Mouse (Mus musculus): Measurements from ENCODE around the gene Cntln.

The Cntln gene

DNA sequence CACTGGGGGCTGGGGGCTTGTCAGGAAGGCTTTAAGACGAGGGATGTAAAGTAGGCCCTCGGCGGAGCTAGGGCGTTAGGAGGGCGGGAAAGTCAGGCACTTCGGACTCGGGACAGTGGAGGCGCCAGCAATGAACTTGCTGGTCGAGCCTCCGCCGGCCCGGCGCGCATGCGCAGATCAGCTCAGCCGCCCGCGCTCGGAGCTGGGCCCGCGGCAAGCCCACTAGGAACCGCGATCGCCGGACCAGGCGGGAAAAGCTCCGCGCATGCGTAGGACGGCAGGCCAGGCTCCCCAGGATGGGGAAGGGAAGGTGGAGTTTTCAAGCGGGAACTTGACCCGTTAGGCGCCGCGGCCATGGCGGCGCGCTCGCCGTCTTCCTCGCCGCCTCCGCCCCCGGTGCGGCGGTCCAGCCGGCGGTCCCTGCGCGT, at the start of gene Cntln:
Gene Cntln, plus strand, starts transcription at position 199 of the 428 bp plus-strand sequence.
- peak; percentile 87 to 88 for DNase-seq (ENCODE audit: low spot score in 2 of 2)

GRCm38 (mm10) chr4:84836979-84837378, 47.1 kb upstream of the Cntln start:
- DNase-seq (ENCODE audit: low spot score in 2 of 2) = no peak

DNA sequence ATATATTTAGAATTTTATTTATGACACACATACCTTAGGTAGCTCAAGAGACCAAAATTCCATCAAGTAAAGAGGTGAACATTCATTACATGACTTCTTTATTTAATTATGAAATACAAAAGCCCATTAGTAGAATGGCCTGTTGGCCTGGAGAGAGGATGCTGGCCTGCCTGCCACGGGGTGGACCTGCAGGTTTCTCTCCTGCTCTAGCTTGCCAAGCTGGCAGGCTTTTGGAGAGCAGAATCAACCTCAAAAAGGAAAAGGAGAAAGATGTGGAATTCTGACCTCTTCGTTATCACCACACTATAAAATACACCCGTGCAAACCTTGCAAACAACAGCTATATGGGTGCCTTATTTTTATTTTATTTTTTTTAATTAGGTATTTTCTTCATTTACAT, 45.6 kb upstream of the Cntln start:
- DNase-seq (ENCODE audit: low spot score in 2 of 2) = no peak

DNA sequence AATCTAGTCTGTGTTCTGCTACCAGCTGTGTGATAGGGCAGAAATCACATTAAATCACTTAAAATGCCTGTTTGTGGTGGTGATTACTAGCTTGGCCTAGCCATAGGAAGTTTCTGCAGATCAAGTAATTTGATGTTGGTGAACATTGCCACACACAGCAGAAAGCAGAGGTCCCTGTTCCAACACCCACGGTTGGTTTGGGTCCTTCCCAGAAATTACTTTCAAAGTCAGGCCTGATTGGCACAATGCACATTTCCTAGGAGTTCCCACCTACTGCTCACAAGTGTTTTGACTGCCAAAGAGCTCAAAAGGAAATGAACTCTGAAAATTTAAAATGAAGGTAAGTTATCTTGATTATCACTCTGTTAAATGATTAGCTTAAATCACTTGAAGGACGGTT, 44.6 kb upstream of the Cntln start:
- DNase-seq (ENCODE audit: low spot score in 2 of 2) = no peak

DNA sequence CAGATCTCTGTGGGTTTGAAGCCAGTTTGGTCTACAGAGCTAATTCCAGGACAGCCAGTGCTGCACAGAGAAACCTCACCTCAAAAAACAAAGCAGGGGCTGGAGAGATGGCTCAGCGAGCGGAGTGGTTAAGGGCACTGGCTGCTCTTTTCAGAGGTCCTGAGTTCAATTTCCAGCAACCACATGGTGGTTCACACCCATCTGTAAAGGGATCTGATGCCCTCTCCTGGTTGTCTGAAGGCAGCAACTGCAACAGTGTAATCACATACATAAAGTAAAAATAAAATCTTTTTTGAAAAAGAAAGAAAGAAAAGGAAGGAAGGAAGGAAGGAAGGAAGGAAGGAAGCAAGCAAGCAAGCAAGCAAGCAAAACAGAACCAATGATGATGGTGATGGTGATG, 26.5 kb upstream of the Cntln start:
- DNase-seq (ENCODE audit: low spot score in 2 of 2) = no peak

- DNase-seq (ENCODE audit: low spot score in 2 of 2) = peak; percentile 30
These were observed 7.8 kb upstream of the Cntln start for GRCm38 (mm10) chr4:84876347-84876746.

DNA sequence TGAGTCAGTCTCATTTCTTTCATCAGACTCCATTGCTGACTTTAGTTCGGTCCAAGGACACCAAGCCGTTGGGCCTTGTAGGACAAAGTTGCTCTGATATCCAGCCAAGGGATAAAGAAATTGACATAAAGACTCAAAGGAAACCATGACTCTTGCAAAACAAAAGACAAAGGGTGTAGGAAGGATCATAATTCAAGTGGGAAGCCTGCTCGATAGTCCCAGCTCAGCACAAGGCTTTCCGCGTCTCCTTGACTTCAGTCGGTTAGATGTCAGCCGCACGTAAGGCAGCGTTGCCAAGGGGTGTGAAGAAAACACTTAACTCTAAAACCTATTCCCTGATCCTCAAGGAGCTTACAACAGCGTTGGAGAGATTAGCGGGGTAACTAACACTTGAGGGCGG, 463 bp upstream of the Cntln start:
- no peak for DNase-seq (ENCODE audit: low spot score in 2 of 2)

- DNase-seq (ENCODE audit: low spot score in 2 of 2) = peak; percentile 4 to 17
These were observed 596 bp downstream of the Cntln start for GRCm38 (mm10) chr4:84884539-84885270.

GRCm38 (mm10) chr4:84885271-84885540, 1.1 kb downstream of the Cntln start:
- DNase-seq (ENCODE audit: low spot score in 2 of 2) = no peak

- DNase-seq (ENCODE audit: low spot score in 2 of 2) = no peak
These were observed 34.3 kb downstream of the Cntln start for GRCm38 (mm10) chr4:84918393-84918792.

DNA sequence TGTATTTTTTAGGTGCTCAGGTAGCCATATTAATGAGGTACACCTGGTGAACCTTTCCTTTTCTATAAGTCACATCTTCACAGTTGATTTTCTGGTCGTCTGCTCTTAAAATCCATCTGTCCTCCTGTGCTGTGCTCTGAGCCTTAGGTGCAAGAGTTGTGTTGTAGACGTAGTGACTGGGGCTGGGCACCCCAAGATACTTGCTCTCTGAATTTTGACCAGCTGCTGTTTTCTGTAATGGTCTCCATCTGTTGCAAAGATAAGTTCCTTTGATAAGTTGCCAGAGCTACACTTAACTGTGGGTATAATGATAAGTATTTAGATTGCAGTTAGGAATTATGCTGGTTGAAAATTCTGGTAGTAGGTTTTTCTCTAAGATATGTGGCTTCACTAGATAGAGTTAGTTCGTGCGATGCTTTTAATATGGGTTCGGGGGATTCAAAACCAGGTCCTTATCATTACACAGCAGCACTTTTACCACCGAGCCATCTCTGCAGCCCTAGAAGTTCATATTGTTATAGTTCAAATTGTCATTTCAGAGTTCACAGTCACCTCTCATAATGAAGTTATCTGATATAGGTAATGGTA, 50.3 kb downstream of the Cntln start:
- no peak for DNase-seq (ENCODE audit: low spot score in 2 of 2)

- no peak for DNase-seq (ENCODE audit: low spot score in 2 of 2)
These were observed 58.0 kb downstream of the Cntln start for GRCm38 (mm10) chr4:84942059-84942458.

DNA sequence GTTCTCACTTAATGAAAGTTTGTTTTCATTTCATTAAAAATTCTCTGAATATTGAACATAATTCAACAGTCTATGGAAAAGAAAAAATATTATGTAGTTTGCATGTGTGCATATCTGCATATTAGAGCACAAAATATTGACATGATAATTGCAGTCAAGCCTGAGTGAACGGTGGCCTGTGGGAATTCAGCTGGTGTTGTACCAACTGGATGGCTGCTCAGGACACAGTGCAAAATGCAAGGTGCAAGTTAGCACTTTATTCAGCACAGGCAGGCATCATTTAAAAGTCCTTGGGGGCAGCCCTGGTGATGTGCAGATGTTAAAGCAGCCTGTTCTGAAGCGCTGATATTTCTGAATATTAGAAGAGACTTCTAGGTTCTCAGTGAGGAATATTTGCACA, 58.5 kb downstream of the Cntln start:
- DNase-seq (ENCODE audit: low spot score in 2 of 2) = no peak

DNA sequence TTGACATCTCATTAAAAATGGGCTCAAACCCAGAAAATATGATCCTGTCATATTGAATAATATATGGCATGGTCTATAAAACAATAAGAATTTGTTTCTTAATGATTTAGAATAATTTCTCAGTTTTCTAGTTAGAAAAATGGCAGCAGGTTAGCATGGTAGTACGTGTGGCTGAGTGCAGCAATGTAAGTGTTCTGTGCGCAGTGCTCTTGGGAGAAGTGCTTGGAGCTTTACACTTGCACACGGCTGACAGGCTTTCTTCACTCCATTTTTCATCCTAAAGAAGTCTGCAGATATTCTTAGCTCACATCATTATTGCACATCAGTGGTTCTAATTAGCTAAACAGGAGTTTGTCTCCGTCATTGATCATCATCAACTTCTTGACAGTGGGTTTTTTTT, 60.0 kb downstream of the Cntln start:
- no peak for DNase-seq (ENCODE audit: low spot score in 2 of 2)

DNA sequence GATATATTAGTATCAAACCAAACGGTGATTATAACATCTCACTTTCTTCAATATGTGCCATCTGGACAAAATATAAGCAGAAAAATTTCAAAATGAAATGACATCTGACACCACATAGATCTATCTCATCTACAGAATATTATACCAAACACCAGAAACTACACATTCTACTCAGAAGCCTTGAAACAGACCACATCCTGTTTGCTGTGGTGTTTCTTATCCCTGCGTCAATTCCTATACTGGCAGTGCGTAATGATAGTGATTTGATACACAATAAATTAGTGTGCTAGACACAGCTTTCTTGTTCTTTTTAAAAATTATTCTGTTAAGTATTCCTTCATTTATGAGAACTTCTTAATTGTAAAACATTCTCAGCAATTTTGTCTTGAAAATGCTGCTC, 62.3 kb downstream of the Cntln start:
- DNase-seq (ENCODE audit: low spot score in 2 of 2) = no peak

DNA sequence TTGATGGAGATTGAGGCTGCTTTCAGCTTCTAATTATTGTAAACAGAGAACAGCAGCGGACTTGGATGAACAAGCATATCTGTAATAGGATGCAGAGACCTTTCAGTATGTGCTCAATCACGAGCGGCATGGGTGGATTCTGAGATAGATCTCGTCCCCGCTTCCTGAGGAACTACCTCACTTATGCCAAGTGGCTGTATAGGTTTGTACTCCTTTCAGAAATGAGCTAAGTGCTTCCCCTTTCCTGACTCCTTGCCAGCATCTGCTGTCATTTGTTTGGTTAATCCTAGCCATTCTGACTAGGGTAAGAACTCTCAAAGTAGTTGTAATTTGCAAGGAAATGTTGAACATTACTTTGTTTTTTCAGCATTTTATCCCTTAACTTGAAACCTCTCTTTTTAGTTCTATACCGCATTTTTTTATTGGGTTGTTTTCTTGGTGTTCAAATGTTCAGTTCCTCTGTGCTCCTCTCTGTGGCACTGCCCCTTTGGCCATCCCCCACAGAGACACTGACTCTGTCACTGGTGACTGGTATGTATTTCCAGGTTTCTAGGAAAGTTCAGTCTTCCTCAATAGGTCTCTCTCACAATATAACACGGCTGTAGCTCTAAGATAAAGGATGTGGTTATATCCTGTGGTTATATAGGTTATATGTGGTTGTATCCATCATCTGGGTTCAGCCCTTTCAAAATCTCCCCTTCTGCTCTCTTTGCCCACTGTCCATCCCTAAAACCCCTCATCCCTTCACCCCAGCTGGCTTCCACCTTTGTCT, 93.0 kb downstream of the Cntln start:
- DNase-seq (ENCODE audit: low spot score in 2 of 2) = no peak

DNA sequence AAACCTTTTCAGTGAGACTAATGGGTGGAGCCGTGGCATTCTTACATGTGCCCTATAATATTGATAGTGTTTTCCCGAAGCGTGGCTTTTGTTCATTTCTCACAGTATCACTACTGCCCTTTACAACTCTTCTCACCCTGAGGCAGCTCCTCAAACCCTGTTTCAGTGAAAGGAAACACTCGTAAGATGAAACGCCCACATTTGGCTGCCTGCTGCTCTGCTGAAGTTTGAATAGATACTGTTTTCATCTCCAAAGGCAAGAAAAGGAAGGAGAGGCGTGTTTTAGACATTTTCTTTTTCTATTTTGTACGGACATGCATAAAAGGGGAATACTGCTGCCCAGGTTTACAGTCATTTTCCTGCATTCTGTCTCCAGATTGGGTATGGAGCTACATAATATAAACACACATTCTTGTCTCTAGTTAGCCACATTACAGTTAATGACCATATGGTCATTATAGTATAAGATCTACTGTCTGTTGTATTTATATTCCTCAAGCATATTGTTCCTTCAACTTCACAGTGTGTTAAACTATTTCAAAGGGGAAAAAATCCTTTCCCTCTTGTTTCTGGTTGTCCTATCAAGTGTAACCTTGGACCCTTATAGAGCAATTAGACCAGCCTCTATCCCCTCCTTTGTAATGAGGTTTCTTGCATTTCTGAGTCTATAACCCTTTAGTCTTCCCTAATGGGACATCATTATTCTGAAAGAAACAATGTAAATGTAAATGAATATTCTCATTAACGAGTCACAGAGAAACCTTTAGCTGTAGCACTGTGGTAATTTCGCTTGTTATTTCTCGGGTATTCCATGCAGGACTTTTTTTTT, 111.6 kb downstream of the Cntln start:
- no peak for DNase-seq (ENCODE audit: low spot score in 2 of 2)

DNA sequence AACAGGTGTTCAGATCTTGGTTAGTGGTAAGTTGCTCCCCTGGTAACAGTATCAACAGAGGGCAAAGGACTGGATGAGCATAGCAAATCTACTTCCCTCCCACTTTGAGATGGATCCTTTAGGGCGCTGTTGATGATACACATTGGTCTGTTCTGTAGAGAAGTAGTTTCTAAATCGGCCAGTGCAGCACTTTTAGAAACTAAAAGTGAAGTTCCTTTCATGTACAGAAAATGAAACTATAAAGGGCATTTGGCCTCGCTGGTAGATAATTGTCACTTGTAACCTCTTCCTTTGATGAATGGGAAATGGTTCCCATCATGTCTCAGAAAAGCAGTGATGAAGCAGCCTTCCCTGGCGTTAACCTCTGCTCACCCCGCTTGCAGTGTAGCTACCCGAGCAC, 121.5 kb downstream of the Cntln start:
- no peak for DNase-seq (ENCODE audit: low spot score in 2 of 2)

DNA sequence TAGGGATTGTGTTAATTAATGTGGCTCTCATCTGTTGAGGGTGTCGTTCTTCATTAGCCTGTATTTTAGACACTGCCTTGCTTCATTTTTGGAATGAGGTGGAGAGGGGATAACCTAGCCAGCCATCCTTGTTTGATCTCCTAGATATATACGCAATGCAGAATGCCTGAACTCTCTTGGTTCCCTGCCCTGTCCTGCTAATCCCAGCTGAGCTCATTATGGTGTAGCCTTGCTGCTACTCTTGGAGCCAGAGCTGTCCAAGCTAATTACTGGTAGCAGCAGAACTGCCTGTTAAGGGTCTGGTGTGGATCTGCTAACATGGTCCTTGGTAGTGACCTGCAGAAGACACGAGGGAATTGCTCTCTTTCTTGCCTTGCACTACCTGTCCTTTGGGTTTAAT, 122.7 kb downstream of the Cntln start:
- DNase-seq (ENCODE audit: low spot score in 2 of 2) = no peak

- DNase-seq (ENCODE audit: low spot score in 2 of 2) = no peak
These were observed 126.7 kb downstream of the Cntln start for GRCm38 (mm10) chr4:85010846-85011245.

DNA sequence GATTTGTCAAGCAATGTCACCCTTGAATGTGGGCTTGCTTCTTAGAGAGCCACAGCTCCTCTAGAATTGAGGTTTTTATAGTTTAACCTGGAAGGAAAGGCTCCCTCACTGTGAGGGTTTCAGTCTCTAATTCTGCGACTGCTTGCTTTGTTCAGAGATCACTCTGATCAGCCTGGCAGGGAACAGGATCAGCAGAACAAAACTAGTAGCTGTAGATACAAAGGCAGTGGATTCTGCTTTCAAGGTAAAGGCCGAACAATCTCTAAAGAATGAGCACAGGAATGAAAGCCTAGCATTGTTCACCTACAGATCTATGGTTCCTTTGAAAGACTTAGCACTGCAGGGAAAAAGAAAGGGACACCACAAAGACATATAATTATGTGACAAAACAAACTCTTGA, 161.6 kb downstream of the Cntln start:
- DNase-seq (ENCODE audit: low spot score in 2 of 2) = no peak

GRCm38 (mm10) chr4:85049933-85050553, 165.9 kb downstream of the Cntln start:
- DNase-seq (ENCODE audit: low spot score in 2 of 2) = no peak
